Mouse (Mus musculus): ENCODE results near the gene Sigmar1.
A peak's percentile ranks its signal among the peaks of the same experiment; 100 is the strongest.
"Not testable (repeated sequence)": the region's sequence is repeated elsewhere in the genome, so short reads cannot be mapped to it uniquely, and the experiment has no call there.

Gene Sigmar1

GRCm38 (mm10) chr4:41708192-41708745 lies 47.7 kb downstream of the Sigmar1 start:
- DNase-seq = peak; percentile 77

- peak; percentile 74 for DNase-seq
These were observed 48.9 kb downstream of the Sigmar1 start for GRCm38 (mm10) chr4:41707011-41707535.

DNA sequence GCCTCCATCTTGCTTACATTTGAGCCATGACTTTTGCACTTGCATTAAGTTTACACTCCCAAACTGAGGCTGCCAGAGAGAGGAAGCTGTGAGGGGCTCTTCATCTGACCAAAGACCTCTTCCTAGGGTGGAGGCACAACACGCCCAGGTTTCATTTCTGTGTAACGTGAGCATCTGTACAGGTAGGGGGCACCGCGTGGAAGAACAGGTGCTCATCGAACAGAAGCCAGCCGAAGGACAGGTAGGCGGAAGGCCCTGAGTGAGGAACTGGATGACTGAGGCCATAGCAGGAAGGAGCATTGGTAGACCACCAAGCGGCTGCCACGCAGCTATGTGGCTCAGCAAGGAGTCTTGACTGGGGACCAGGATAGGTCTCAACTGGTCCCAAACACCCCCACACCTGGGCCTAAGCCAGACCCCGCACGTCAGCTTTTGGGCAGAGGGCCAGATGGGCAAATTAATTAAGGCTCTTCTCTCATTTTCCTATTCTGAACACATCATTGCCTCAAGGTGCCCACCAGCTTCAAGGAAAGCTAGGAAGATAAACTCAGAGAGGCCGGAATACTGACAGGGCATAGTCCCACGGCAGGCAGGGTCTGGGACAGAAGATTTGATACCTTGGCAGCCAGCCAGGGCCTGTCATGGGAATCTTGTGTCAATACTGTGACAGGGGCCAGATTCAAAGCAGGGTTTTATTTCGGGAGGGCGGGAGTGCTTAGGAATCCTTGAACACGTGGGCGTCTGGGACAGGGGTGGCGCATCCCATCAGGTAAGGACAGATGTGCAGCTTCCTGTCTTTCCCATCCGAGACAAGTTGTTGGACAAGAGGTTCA lies 49.8 kb downstream of the Sigmar1 start:
- DNase-seq = no peak

GRCm38 (mm10) chr4:41704651-41705050 lies 51.3 kb downstream of the Sigmar1 start:
- DNase-seq = no peak

- DNase-seq = not testable (repeated sequence)
These were observed 53.7 kb downstream of the Sigmar1 start for GRCm38 (mm10) chr4:41702226-41702625.

GRCm38 (mm10) chr4:41700224-41700623 lies 55.7 kb downstream of the Sigmar1 start:
- not testable (repeated sequence) for DNase-seq

DNA sequence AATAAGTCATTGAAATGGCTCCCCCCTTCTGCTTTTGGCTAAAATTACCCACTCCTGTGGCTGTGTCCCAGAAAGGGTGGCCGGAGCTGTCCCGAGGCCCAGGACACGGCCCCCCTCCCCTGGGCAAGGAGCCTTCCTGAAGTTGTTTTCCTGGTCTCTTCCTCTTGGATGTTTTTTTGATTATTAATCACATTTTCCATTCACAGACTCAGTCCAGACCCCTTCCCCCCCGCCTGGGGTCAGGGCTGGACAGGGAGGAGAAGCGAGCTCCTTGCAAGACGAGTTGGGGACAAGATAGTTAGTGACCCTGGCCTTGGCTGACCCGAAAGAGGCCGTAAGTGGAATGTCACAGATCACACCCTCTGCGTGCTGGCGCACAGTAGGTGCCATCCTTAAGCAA lies 56.2 kb downstream of the Sigmar1 start, which contains the start of gene Il11ra1:
Gene Il11ra1 (plus strand): TSS at position 207 of the 400 bp plus-strand sequence.
- not testable (repeated sequence) for DNase-seq

DNA sequence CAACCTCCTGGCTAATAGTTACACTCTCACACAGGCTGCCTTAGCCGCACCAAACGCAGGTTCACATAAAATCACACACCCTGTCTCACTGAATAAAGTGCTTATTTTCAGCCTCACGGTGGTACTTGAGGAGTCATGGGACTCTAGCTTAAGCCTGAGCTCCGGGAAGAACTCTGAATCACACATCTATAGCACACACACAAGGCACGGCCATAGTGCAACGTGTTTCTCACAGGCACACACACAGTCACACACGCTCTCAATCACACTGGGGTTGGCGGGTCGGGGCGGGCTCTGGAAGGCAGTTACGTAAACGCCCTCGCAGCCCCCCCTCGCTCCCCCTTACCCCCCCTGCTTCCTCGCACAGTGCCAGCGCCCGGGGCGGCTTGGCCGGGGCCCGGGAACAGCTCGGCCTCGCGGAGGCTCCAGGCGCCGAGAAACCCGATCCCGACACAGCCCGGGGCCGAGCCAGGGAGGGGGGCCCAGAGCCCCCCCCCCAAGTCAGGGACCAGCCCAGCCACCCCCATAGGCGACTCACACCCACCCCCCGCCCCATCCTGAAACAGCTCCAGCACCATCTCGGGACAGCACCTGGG lies 57.4 kb downstream of the Sigmar1 start:
- not testable (repeated sequence) for DNase-seq

DNA sequence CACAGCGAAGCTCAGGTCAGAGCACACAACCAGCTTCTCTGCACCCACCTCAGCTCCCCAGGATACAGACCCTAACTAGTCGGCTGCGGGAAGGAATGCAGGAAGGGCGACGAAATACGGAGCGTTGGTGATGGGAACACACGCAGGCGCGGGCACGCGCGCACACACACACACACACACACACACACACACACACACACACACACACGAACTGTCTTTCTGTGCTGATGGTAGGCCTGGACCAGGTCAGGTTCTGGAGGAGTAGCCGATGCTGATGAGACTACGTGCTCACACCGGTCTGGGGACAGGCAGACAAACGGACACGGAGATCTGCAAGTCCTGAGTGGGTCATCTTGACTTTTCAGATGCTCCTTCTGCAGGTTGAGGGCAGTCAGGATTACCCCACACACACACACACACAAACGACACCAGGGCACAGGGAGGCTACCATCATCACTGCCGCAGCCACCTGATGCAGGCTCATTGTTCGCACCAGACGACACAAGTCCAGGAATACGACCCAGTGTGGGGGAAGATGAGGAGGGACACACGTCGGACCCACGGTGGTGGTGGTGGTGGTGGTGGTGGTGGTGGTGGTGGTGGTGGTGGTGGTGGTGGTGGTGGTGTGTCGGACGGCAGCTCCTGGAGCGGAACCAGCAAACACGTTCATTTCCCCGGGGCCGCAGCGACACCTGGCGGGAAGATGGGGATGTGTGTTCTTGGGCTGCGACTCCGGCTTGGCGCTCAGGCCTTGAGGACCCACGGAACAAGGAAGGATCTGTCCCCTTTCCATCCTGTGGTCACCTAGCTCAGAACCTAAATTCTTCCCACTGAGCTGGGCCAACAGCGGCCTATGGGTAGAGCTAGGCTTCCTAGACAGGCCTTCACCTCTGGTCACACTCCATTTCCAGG lies 58.8 kb downstream of the Sigmar1 start, which contains the start of gene Cntfr:
Gene Cntfr (minus strand): TSS at position 160 of the 912 bp plus-strand sequence.
- peak; percentile 89 for DNase-seq

- not testable (repeated sequence) for DNase-seq
These were observed 59.5 kb downstream of the Sigmar1 start for GRCm38 (mm10) chr4:41696452-41696851.

DNA sequence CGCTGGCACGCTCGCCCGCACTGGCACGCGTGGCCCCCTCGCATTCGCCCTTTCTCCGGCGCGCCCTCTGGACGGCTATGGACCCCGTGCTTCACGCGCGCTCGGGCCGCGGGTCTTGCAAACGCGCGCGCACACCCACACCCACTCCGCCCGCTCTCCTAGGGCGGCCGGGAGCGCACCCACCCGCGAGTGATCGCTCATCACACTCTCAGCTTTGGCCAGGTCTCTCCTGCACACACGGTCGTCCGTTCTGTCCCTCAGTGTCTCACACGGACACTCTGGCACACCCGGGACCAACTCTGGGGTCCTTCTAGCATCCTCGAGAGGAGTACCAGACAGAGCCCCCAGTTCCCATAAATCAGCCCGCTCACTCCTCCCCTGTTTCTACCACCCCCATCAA lies 60.2 kb downstream of the Sigmar1 start:
- DNase-seq = not testable (repeated sequence)

DNA sequence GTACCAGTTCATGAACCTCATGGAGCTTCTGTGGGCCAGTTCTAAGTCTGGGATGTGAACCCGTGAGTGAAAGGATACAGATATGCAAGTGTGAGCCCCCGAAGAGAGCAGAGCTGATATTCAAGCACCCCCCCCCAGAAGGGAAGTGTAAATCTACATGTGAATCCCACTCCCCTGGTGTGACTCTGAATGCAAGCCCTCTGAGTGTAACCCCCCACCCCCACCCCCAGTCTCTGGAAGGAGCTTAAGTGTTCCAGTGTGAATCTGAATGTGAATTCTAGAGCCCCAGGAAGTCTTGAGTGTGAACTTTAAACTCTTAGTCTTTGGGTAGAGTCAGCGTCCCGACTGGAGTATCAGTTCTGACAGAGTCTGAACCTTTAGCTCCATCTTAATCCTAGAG lies 62.4 kb downstream of the Sigmar1 start:
- DNase-seq = not testable (repeated sequence)

DNA sequence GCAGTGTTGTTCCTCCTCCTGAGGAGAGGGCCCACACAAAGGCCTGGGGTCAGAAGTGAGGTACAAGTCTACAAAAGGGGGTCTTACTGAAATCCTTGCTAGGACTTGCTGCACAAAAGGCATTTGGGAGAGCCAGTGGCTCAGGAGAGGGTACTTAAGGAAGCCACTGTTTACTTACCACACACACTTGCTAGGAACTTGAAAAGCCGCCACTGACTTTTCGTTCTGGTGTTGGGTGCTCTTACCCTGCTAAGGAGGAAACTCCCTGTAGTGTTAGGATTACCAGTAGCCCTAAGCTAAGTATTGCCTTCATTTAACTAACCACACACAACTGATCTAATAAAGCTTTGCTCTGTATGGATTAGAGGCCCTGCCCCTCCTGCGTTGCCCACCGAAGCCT lies 65.9 kb downstream of the Sigmar1 start:
- not testable (repeated sequence) for DNase-seq

DNA sequence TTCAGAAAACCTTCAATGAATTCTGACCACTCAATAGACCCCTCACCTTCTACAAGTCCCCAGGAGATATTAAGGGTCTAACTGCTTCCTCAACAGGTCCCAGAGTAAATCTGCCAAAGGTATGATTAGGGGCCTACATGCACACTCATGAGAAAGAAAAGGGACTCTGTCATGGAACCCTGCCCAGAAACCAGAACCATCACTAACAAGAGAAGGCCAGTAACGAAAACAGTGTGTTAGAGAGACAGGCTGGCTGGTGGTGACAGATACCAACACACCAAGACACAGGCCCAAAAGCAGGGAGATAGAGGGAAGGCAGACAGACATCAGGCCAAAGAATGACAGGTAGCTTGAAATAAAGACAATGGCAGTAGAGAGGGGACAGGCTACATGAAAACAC lies 67.4 kb downstream of the Sigmar1 start:
- DNase-seq = not testable (repeated sequence)
